Mouse (Mus musculus): ENCODE measurements around the gene Abcb5. TPM values are rescaled to one million over a fixed set of nuclear protein-coding genes. Genes with fewer than 3 reads are reported as not detected.

Gene Abcb5
- total and polyA plus RNA-seq, 3 experiments, result not detected

GRCm38 (mm10) chr12:118836411-118837341, 129.5 kb downstream of the Abcb5 start:
- H3K4me3 ChIP-seq (ENCODE audit: control insufficient read depth in 1 of 2, insufficient read depth in 1 of 2, low read depth in 2 of 2, low read length in 2 of 2), result no peak overlapping the region
- no peak overlapping the region for H3K27ac ChIP-seq (ENCODE audit: control insufficient read depth, low read depth, low read length)
- no peak overlapping the region for H3K9ac ChIP-seq (ENCODE audit: control insufficient read depth, low read depth, low read length, poor library complexity, severe bottlenecking)
- no peaks in the 10 kb centered on the region for H3K27me3 ChIP-seq (ENCODE audit: control insufficient read depth in 1 of 2, insufficient read depth in 2 of 2, low read length in 2 of 2)
- TF ChIP-seq USF2 (IDR thresholded peaks at IDR 0.05; ENCODE audit: borderline replicate concordance in 1 of 2, insufficient read depth in 1 of 2, low read depth in 1 of 2, low read length in 2 of 2) (no peak), SMC3 (IDR thresholded peaks at IDR 0.05; ENCODE audit: low read depth, low read length) (no peak), MAX (IDR thresholded peaks at IDR 0.05; ENCODE audit: low read length) (no peak), POLR2AphosphoS2 (IDR thresholded peaks at IDR 0.05; ENCODE audit: low read length) (no peak), TCF12 (IDR thresholded peaks at IDR 0.05; ENCODE audit: low read depth, low read length) (no peak), RAD21 (IDR thresholded peaks at IDR 0.05; ENCODE audit: low read depth, low read length) (no peak), ETS1 (IDR thresholded peaks at IDR 0.05; ENCODE audit: low read depth, low read length) (no peak), BHLHE40 (IDR thresholded peaks at IDR 0.05; ENCODE audit: borderline replicate concordance, low read depth, low read length) (no peak), CHD1 (IDR thresholded peaks at IDR 0.05; ENCODE audit: low read depth, low read length) (no peak), ZMIZ1 (IDR thresholded peaks at IDR 0.05; ENCODE audit: low read depth, low read length) (no peak), ZNF384 (IDR thresholded peaks at IDR 0.05; ENCODE audit: low read depth, low read length) (no peak), KAT2A (conservative IDR thresholded peaks at IDR 0.05; ENCODE audit: low read depth, low read length) (no peak), USF1 (IDR thresholded peaks at IDR 0.05; ENCODE audit: low read depth, low read length) (no peak), MXI1 (IDR thresholded peaks at IDR 0.05; ENCODE audit: low read depth, low read length) (no peak), POLR2A (IDR thresholded peaks at IDR 0.05; ENCODE audit: control insufficient read depth in 1 of 2, insufficient read depth in 1 of 2, low read depth in 1 of 2, low read length in 2 of 2, poor library complexity in 1 of 2) (no peak)
- no peaks in the 10 kb centered on the region for H3K36me3 ChIP-seq (ENCODE audit: control insufficient read depth in 1 of 2, insufficient read depth in 2 of 2, low read length in 2 of 2)
- no peaks in the 10 kb centered on the region for H3K79me2 ChIP-seq (ENCODE audit: control insufficient read depth, insufficient read depth, low read length, poor library complexity)
- no peak for DNase-seq (ENCODE audit: low read depth, low spot score)
- no peaks in the 10 kb centered on the region for H3K4me1 ChIP-seq (ENCODE audit: control insufficient read depth in 1 of 2, insufficient read depth in 2 of 2, low read length in 2 of 2)
- no peaks in the 10 kb centered on the region for H3K9me3 ChIP-seq (replicated peaks; ENCODE audit: insufficient read depth, low read length)

GRCm38 (mm10) chr12:118829881-118830280, 136.3 kb downstream of the Abcb5 start:
- TF ChIP-seq ZMIZ1 (IDR thresholded peaks at IDR 0.05; ENCODE audit: low read depth, low read length), result no peak
- TF ChIP-seq POLR2AphosphoS2 (IDR thresholded peaks at IDR 0.05; ENCODE audit: low read length), result no peak
- TF ChIP-seq ZNF384 (IDR thresholded peaks at IDR 0.05; ENCODE audit: low read depth, low read length), result no peak
- H3K4me1 ChIP-seq (ENCODE audit: control insufficient read depth in 1 of 2, insufficient read depth in 2 of 2, low read length in 2 of 2), result no peaks in the 10 kb centered on the region
- no peak for DNase-seq (ENCODE audit: low read depth, low spot score)
- no peaks in the 10 kb centered on the region for H3K79me2 ChIP-seq (ENCODE audit: control insufficient read depth, insufficient read depth, low read length, poor library complexity)
- no peaks in the 10 kb centered on the region for H3K9me3 ChIP-seq (replicated peaks; ENCODE audit: insufficient read depth, low read length)
- H3K36me3 ChIP-seq (ENCODE audit: control insufficient read depth in 1 of 2, insufficient read depth in 2 of 2, low read length in 2 of 2), result no peaks in the 10 kb centered on the region
- no peaks in the 10 kb centered on the region for H3K27me3 ChIP-seq (ENCODE audit: control insufficient read depth in 1 of 2, insufficient read depth in 2 of 2, low read length in 2 of 2)
- no peak overlapping the region for H3K4me3 ChIP-seq (ENCODE audit: control insufficient read depth in 1 of 2, insufficient read depth in 1 of 2, low read depth in 2 of 2, low read length in 2 of 2)
- H3K27ac ChIP-seq (ENCODE audit: control insufficient read depth, low read depth, low read length), result no peak overlapping the region
- no peak overlapping the region for H3K9ac ChIP-seq (ENCODE audit: control insufficient read depth, low read depth, low read length, poor library complexity, severe bottlenecking)

Other genes with a start within 250 kb of the Abcb5 start
- gene Sp8, start 120.1 kb downstream of the Abcb5 start, total RNA-seq (2012; rRNA removed), result not detected in 2 replicates
- gene Sp8, start 120.1 kb downstream of the Abcb5 start, polyA plus RNA-seq (2012; ENCODE audit: insufficient read depth in 1 of 2, insufficient read length in 2 of 2, low read depth in 1 of 2, low replicate concordance in 2 of 2, missing spikeins in 1 of 2), result not detected